Mouse (Mus musculus) heart, embryonic 15.5 days (tissue): ENCODE measurements at regions not wholly inside any gene's neighbourhood (a gene's known extent, or its start where the extent isn't known, plus 50 kb on each side); places are given as distances from the start of the nearest gene placed in this dataset.

Experiments used
- ATAC-seq: fragments of 200-750 bp; cut with Nextera tagmentation; replicated peaks from 2 replicates; pipeline ENCODE4 v1.8.0; 2017; ENCODE audit warnings: low read depth, moderate TSS enrichment; ENCODE audit not compliant: insufficient number of reproducible peaks, insufficient read depth, low FRiP score
- H3K27ac ChIP-seq: fragments of 300-500 bp; sonication (generic); 2 replicates; pipeline ENCODE4 v1.5.1; 2015; ENCODE audit warnings: mild to moderate bottlenecking, inconsistent platforms
- H3K27me3 ChIP-seq: fragments of 300-500 bp; sonication (generic); 2 replicates; pipeline ENCODE4 v1.6.1; 2015; ENCODE audit warnings: inconsistent platforms
- H3K36me3 ChIP-seq: fragments of 300-500 bp; sonication (generic); 2 replicates; pipeline ENCODE4 v1.6.1; 2015; ENCODE audit warnings: mild to moderate bottlenecking, inconsistent platforms
- H3K4me1 ChIP-seq: fragments of 300-500 bp; sonication (generic); replicated peaks from 2 replicates; pipeline ENCODE4 v1.6.1; 2015; ENCODE audit warnings: inconsistent platforms
- H3K4me2 ChIP-seq: fragments of 300-500 bp; sonication (generic); 2 replicates; pipeline ENCODE4 v1.6.1; 2015; ENCODE audit warnings: inconsistent platforms, mild to moderate bottlenecking, moderate library complexity
- H3K4me3 ChIP-seq: fragments of 300-500 bp; sonication (generic); 2 replicates; pipeline ENCODE4 v1.5.1; 2015; ENCODE audit warnings: mild to moderate bottlenecking, inconsistent platforms
- H3K9ac ChIP-seq: fragments of 300-500 bp; sonication (generic); 2 replicates; pipeline ENCODE4 v1.6.1; 2015; ENCODE audit warnings: mild to moderate bottlenecking, inconsistent platforms
- H3K9me3 ChIP-seq: fragments of 300-500 bp; sonication (generic); replicated peaks from 2 replicates; pipeline ENCODE4 v1.6.1; 2016; ENCODE audit warnings: inconsistent platforms
- WGBS: fragments of 180-500 bp; shearing (Covaris S2); methylation state at CpG from one replicate; pipeline ENCODE4 v1.1.7; 2015; ENCODE audit warnings: mixed read lengths; 5-methylcytosine and 5-hydroxymethylcytosine counted together

DNA sequence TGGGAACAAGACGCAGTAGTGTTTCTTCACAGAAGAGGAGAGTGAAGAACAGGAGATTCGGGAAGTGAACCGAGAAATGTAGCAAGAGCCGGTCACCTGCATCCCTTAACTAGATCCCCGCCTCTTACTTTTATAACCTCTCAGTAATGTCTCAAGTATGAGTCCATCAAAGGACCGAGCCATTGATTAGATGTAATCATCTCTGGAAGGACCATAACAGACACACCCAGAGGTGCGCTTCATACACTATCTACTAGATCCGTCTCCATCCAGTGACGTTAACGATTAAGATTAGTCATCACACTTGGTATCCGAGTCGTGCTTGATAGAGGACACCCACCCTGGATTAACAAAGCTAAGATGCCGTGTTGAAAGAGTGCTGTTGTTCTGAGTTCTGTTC, 252.9 kb downstream of the Sox9 start:
- H3K9me3 ChIP-seq, result no peaks in the 10 kb centered on the region
- H3K4me2 ChIP-seq, result no peak overlapping the region
- no peaks in the 10 kb centered on the region for H3K4me1 ChIP-seq
- H3K27me3 ChIP-seq, result 0 out of 2 replicates have a peak, but pooled peaks cover 4% of the 10 kb centered on the region
- no peak overlapping the region for H3K27ac ChIP-seq
- H3K9ac ChIP-seq, result no peak overlapping the region
- ATAC-seq, result no peak
- H3K4me3 ChIP-seq, result no peak overlapping the region
- WGBS, result 88% methylated on average over 13 of the region's 13 CpGs
- no peaks in the 10 kb centered on the region for H3K36me3 ChIP-seq

DNA sequence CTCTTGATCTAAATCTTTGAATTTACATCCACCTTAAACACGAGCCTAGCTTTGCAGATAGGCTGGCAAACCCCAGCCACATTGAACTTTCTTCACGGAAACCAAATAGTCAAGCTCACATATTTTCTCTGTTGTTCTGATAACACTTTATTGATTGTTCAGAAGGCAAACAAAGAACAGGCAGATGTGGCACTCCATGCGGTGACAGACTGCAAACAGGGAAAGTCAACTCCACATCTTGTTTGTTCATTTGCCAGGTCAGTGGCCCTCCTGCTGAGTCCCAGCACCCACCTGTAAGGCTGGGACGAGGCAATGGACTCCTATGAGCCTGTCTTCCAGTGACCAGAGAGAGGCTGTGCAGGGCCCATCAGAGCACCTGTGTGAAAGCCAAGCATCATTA, 255.7 kb downstream of the Sox9 start:
- WGBS, result 68% methylated on average over 4 of the region's 4 CpGs
- Histone ChIP-seq H3K27me3 (no peaks in the 10 kb centered on the region), H3K4me1 (no peaks in the 10 kb centered on the region), H3K4me3 (no peak overlapping the region), H3K27ac (no peak overlapping the region), H3K9ac (no peak overlapping the region), H3K4me2 (no peak overlapping the region), H3K36me3 (no peaks in the 10 kb centered on the region), H3K9me3 (no peaks in the 10 kb centered on the region)
- ATAC-seq, result no peak

DNA sequence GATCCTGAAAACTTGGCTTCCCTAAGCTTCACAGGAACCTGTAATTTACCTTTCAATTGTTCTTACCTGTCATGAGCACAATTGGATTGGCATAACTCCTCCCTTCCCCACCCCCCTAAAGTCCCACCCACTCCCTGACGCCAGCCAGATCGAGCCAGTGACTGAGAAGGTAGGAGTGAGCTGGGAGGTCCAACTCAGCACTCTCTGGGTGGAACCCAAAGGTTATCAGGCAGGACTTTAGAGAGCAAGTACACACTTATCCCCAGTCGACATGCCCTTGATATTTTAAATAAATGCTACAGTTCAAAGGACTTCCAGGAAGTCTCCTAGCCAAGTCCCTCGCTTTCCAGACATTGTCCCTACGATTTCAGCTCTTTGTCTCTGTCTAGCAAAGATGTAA, 260.7 kb downstream of the Sox9 start:
- Histone ChIP-seq H3K4me2 (no peak overlapping the region), H3K36me3 (no peaks in the 10 kb centered on the region), H3K4me1 (peaks cover 7% of the 10 kb centered on the region), H3K9ac (no peak overlapping the region), H3K4me3 (no peak overlapping the region), H3K9me3 (no peaks in the 10 kb centered on the region), H3K27me3 (no peaks in the 10 kb centered on the region), H3K27ac (no peak overlapping the region)
- no peak for ATAC-seq
- WGBS, result 31% methylated on average over 5 of the region's 5 CpGs

DNA sequence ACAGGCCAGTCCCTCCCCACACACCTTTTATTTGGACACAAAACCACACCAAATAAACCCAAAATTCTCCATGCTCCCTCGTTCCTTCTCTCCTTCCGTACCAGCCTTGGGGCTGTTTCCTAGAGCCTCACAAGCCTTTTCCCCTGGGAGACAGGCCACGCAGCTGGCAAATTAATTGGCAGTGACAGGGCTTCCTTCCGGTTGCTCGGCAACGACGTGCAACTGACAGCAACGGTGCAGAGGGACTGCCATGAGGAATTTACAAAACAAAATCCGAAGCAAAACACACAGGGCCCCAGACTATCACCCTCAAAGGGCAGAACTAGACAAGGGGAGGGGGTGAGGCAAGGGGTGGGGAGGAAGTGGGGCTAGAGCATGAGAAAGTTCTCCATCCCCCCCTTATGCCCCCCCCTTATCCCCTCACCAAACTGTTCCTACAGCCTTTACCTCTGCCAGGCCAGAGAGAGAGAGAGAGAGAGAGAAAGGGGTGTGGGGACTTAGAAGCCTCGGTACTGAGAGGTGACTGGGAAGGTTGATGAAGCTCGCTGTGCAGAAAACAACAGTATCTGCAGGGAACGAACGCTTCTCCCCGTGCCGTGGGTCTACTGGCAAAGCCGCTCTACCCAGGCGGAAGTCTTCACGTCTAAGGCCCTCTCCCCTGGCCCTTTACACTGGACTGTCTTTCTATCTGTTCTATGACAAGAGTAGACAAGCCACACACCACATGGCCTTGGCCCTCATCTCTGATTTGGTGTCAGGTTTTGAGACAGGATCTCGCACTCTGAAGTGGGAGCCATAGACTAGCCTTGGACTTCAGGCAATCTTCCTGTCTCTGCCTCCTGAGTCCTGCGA, 264.4 kb downstream of the Sox9 start:
- H3K36me3 ChIP-seq, result no peaks in the 10 kb centered on the region
- ATAC-seq, result no peak
- no peak overlapping the region for H3K9ac ChIP-seq
- peaks cover 7% of the 10 kb centered on the region for H3K4me1 ChIP-seq
- H3K27me3 ChIP-seq, result no peaks in the 10 kb centered on the region
- H3K27ac ChIP-seq, result no peak overlapping the region
- no peak overlapping the region for H3K4me2 ChIP-seq
- no peak overlapping the region for H3K4me3 ChIP-seq
- WGBS, result 35% methylated on average over 20 of the region's 20 CpGs
- H3K9me3 ChIP-seq, result no peaks in the 10 kb centered on the region

DNA sequence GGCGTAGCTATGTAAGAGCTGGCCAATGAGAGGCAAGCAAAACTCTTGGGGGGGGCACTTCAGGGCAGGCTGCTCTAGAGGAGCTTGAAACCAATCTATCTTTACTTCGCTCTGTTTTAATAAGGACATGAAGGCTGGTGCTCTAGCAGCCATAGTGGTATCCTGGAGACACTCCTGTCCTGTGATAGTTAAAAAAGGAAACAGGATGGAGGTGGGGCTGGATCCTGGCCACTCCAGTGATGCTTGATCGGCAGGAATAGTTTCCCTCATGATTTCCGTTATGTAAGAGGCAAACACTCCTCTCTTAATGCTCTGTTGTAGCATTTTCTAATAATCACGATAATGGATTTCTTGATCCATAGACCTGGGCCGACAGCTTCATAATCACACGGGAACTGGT, 266.1 kb downstream of the Sox9 start:
- no peak overlapping the region for H3K9ac ChIP-seq
- H3K9me3 ChIP-seq, result no peaks in the 10 kb centered on the region
- H3K4me1 ChIP-seq, result peaks cover 7% of the 10 kb centered on the region
- no peak overlapping the region for H3K27ac ChIP-seq
- H3K4me2 ChIP-seq, result no peak overlapping the region
- WGBS, result 65% methylated on average over 7 of the region's 7 CpGs
- H3K36me3 ChIP-seq, result no peaks in the 10 kb centered on the region
- no peak for ATAC-seq
- no peak overlapping the region for H3K4me3 ChIP-seq
- H3K27me3 ChIP-seq, result no peaks in the 10 kb centered on the region

DNA sequence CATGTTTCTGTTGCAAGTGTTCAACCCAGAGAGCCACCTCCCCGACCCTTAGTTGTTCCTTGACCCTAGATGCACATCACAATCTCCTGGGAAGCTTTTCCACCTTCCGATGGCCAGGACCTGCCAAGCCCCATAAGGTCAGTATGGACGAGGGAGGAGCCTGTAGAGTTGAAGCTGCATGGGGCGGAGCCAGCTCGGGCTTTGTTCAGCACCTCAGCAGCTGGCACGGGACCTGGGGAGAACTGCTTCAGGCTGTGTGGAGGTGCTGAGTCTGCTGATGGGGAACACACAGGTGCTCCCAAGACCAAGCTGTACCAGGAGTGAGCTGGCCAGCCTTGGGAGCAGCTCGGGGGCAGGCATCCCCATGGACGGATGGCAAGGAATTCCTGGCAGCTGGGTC, 267.6 kb downstream of the Sox9 start:
- Histone ChIP-seq H3K9me3 (no peaks in the 10 kb centered on the region), H3K4me2 (no peak overlapping the region), H3K4me3 (no peak overlapping the region), H3K27me3 (no peaks in the 10 kb centered on the region), H3K36me3 (no peaks in the 10 kb centered on the region), H3K4me1 (peaks cover 7% of the 10 kb centered on the region), H3K27ac (no peak overlapping the region), H3K9ac (no peak overlapping the region)
- 60% methylated on average over 8 of the region's 8 CpGs for WGBS
- no peak for ATAC-seq

DNA sequence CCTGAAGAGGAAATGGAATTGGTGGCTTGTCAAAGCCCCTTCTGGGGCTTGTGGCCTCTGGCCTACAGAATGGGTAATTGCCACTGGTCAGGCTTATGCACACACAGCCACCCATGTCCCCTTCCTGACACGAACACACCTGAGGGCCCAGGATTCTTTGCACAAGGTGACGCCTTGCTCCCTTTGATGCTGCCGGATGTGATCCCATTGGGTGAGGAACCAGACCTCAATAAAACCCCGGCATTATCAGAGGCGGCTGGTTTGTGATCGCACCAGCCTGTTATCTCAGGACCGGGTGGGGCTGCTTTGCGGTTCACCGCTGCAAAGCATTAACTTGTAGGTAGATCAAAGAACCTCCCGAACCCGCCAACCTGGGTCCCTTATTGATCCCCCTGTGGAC, 270.5 kb downstream of the Sox9 start:
- Histone ChIP-seq H3K4me1 (peaks cover 12% of the 10 kb centered on the region), H3K9me3 (no peaks in the 10 kb centered on the region), H3K27me3 (no peaks in the 10 kb centered on the region), H3K4me2 (no peak overlapping the region), H3K4me3 (no peak overlapping the region), H3K9ac (no peak overlapping the region), H3K27ac (no peak overlapping the region), H3K36me3 (no peaks in the 10 kb centered on the region)
- ATAC-seq, result no peak
- 85% methylated on average over 11 of the region's 11 CpGs for WGBS

DNA sequence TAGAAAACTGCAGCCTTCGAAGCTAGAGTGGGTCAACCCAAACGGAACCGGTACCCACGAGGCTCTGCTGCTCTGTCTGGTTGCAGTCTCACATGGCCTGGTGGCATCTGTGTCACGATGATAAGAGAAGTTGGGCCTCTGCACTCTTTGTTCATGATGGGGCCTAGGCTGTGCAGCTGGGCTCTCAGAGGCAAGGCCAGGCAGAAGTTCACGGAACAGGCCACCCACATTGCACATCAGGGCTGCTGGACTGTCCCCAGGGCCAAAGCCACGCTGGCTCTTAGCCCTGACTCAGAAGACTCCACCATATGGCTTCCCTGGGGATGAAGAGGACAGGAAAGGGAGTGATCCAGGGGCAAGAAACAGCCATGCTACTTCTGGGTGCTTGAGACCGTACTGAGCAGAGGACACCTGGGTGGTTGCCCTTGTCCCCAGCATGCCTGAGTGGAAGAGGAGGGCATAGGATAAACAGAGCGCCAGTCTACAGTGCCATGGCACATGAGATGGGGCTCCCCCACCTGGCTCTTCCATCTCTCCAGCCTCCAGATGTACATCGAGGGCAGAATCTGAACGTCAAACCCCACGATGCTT, 274.1 kb downstream of the Sox9 start:
- no peak overlapping the region for H3K4me3 ChIP-seq
- no peak overlapping the region for H3K9ac ChIP-seq
- H3K4me2 ChIP-seq, result no peak overlapping the region
- H3K36me3 ChIP-seq, result no peaks in the 10 kb centered on the region
- H3K9me3 ChIP-seq, result no peaks in the 10 kb centered on the region
- ATAC-seq, result no peak
- H3K27me3 ChIP-seq, result no peaks in the 10 kb centered on the region
- no peak overlapping the region for H3K27ac ChIP-seq
- H3K4me1 ChIP-seq, result peaks cover 12% of the 10 kb centered on the region
- WGBS, result 54% methylated on average over 12 of the region's 12 CpGs

DNA sequence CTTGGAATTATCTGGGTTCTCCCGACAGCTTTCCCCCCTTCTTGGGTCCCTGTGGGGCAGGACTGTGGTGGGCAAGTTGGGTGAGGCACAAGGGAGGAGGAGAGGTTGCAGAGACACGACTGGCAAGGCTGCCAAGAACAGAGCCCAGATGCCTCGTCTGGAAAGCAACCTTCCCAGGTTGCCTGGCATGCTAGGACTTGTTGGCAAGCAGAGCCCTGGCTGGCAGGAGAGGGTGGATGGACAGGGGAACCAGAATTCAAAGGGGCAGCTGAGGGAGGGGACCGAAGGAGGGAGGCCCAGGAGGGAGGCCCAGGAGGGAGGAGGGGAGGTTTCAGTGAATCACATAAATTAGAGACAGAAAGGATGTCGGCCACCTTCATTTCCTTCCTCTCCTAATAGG, 274.8 kb downstream of the Sox9 start:
- 15% methylated on average over 5 of the region's 5 CpGs for WGBS
- ATAC-seq, result no peak
- Histone ChIP-seq H3K9ac (no peak overlapping the region), H3K4me2 (no peak overlapping the region), H3K4me1 (peaks cover 12% of the 10 kb centered on the region), H3K36me3 (no peaks in the 10 kb centered on the region), H3K4me3 (no peak overlapping the region), H3K27me3 (no peaks in the 10 kb centered on the region), H3K9me3 (no peaks in the 10 kb centered on the region), H3K27ac (no peak overlapping the region)

DNA sequence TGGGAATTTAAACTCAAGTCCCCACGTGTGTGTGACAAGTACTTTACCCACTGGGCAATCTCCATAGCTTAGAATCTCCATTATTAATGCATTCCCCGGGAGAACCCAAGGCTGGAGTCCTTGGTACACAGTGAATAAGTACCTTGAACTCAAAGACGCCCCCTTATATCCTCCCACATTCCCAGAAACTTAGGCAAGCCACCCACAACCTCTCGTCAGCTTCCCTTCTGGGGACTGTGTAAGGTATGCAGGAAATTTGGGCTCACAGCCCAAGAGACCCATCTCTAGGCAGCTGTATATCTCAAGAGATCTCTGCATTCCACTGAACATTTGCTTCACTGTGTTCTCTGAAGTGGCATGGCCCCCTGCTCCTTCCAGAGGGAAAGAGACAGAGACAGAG, 288.3 kb downstream of the Sox9 start:
- Histone ChIP-seq H3K27me3 (0 out of 2 replicates have a peak, but pooled peaks cover under 1% of the 10 kb centered on the region), H3K9ac (no peak overlapping the region), H3K4me1 (no peaks in the 10 kb centered on the region), H3K27ac (no peak overlapping the region), H3K9me3 (no peaks in the 10 kb centered on the region), H3K4me3 (no peak overlapping the region), H3K36me3 (no peaks in the 10 kb centered on the region), H3K4me2 (no peak overlapping the region)
- WGBS, result 69% methylated on average over 4 of the region's 4 CpGs
- ATAC-seq, result no peak

DNA sequence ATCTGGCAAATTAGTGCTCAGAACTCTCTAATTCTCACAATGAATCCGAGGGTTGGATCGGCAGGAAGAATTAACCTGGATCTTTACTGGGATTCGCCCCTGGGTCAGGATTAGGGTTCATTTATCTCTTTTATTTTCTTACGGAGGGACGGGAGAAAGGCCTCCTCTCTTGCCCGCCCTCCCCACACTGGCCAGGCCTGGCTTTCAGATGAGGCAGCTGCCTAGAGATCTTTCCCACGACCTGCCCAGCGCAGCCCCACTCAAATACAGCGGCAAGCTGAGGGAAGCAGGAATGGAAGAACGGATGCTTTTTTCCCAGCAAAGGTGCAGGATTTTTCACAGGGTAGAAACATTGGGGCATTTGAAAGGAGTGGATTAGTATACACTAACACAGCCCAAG, 289.9 kb downstream of the Sox9 start:
- Histone ChIP-seq H3K4me2 (no peak overlapping the region), H3K9me3 (no peaks in the 10 kb centered on the region), H3K27me3 (no peaks in the 10 kb centered on the region), H3K4me1 (no peaks in the 10 kb centered on the region), H3K27ac (no peak overlapping the region), H3K9ac (no peak overlapping the region), H3K36me3 (no peaks in the 10 kb centered on the region), H3K4me3 (no peak overlapping the region)
- ATAC-seq, result no peak
- WGBS, result 58% methylated on average over 10 of the region's 10 CpGs

DNA sequence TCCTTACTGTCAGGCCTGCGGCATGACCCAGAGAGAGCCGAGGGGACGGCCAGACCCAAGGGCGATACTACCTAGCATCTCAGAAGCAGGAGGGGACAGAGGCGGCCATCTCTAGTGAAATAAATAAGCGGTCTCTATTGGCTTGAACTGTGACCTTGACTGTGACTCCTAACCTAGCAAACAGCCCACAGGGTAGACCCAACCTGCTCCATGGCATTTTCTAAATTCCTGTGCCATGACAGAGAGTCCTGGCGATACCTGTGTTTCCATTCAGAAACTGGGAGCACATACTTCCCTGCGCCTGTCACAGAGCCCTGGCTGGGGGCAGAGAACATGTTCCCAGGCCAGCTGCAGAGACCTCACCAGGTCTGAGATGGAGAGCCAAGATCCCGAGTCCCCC, 292.3 kb downstream of the Sox9 start:
- H3K27me3 ChIP-seq, result no peaks in the 10 kb centered on the region
- no peak for ATAC-seq
- no peak overlapping the region for H3K4me3 ChIP-seq
- WGBS, result 84% methylated on average over 9 of the region's 9 CpGs
- no peak overlapping the region for H3K27ac ChIP-seq
- no peaks in the 10 kb centered on the region for H3K9me3 ChIP-seq
- H3K4me1 ChIP-seq, result no peaks in the 10 kb centered on the region
- no peaks in the 10 kb centered on the region for H3K36me3 ChIP-seq
- H3K4me2 ChIP-seq, result no peak overlapping the region
- no peak overlapping the region for H3K9ac ChIP-seq
